Mouse (Mus musculus): ENCODE results near the gene Thg1l. TPM values are rescaled to one million over a fixed set of nuclear protein-coding genes. Genes with fewer than 3 reads are reported as not detected.

Thg1l gene
- total RNA-seq, 1 experiment from 2014 or later, result 6.2 TPM

DNA sequence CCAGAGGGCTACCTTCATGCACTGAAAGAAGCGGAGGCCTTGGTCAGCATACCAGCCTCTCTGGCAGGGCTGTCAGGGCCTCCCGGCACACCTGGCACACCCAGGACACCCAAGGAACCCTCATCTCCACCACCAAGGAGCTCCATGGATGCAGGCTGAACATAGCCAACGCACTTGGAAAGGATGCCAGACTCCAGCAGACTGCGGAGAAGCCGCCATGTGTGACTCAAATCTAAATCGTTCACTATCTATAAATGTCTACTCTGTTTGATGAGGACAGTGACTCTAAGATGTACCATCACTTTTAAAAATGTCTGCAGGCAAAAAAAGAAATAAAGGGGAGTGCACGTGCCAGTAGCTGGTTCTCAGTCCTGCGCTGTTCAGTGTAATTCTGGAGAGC lies 17.8 kb downstream of the Thg1l start:
- no peak for ATAC-seq (replicated peaks; ENCODE audit: insufficient number of reproducible peaks, low FRiP score, low TSS enrichment, poor library complexity, severe bottlenecking)

DNA sequence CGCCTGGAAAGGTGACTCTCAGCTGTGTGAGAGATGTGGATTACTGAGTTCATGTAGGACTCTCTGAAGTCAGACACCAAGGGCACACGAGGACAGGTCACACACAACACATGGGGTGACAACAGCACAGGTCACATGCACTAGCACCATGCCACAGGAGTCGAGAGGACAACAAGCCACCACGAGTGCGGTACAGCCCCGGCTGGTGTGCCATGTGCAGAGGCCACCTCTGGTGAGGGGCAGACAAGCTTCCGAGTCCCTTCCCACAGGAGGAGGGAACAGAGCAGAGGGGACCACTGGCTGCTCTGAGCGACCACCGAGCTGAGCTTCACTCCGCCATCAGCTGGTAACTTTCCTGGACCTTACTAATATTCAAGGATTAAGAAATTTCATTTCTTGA lies 22.5 kb downstream of the Thg1l start:
- no peak for ATAC-seq (replicated peaks; ENCODE audit: insufficient number of reproducible peaks, low FRiP score, low TSS enrichment, poor library complexity, severe bottlenecking)

- ATAC-seq (replicated peaks; ENCODE audit: insufficient number of reproducible peaks, low FRiP score, low TSS enrichment, poor library complexity, severe bottlenecking), result no peak
Observed at GRCm38 (mm10) chr11:45929541-45929940, 25.8 kb downstream of the Thg1l start.

GRCm38 (mm10) chr11:45927456-45927855 lies 27.8 kb downstream of the Thg1l start:
- no peak for ATAC-seq (replicated peaks; ENCODE audit: insufficient number of reproducible peaks, low FRiP score, low TSS enrichment, poor library complexity, severe bottlenecking)

DNA sequence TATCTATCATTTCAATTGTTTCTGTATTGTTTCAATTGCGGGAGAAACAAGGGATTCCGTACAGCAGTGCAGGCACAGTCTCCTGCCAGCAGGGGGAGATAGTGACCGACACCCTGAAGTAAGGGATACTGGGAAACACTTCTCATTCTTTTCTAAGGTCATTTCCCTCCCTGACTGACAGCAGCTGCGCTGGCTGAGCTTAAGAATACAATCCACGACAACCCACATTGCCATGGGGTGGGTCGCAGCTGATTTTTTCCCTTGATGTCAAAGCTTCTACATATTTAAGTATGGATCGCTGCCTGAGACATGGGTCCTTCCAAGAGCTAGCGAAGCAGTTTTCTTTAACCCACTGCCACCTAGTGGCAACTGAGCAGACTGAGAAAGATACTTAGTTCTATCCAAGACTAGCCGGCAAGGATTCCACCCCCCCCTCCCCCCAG lies 28.6 kb downstream of the Thg1l start:
- ATAC-seq (replicated peaks; ENCODE audit: insufficient number of reproducible peaks, low FRiP score, low TSS enrichment, poor library complexity, severe bottlenecking), result peak; percentile 81

DNA sequence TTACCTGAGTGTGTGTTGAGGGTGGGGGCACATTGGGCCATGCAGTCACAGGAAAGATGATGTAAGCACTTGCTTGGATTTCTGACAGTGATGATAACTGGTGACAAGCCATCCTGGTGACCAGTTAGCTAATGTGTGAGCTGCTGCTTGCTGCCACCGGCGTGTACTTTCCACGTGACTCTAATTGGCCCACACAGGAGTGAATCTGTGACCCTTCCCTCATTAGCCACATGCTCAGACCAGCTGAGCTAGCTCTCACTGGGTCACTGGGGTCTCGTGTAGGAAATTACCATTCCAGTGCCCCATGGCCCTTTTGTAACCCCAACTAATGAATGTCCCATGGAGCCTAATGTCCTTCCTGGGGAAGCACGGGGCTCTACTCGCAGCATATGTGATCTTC lies 29.9 kb downstream of the Thg1l start:
- ATAC-seq (replicated peaks; ENCODE audit: insufficient number of reproducible peaks, low FRiP score, low TSS enrichment, poor library complexity, severe bottlenecking), result no peak

DNA sequence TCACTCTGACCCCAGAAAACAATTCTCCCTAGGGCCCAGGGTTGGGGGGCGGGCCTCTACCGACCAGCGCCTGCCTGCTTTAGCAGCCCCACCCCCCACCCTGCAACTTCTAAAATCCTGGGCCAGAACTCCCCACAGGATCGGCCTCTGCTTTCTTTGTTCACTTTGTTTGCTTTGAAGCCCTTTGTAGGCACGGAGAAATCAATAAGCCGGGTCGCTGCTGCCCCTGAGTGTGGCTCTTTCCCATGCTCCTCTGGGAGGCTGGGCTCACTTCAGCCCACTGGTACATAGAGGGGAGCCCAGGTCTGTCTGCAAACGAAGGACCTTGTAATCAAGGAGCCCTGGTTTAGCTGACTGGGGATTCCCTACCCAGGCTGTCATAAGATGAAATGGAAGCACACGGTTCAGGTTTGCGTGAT lies 33.8 kb downstream of the Thg1l start:
- no peak for ATAC-seq (replicated peaks; ENCODE audit: insufficient number of reproducible peaks, low FRiP score, low TSS enrichment, poor library complexity, severe bottlenecking)

DNA sequence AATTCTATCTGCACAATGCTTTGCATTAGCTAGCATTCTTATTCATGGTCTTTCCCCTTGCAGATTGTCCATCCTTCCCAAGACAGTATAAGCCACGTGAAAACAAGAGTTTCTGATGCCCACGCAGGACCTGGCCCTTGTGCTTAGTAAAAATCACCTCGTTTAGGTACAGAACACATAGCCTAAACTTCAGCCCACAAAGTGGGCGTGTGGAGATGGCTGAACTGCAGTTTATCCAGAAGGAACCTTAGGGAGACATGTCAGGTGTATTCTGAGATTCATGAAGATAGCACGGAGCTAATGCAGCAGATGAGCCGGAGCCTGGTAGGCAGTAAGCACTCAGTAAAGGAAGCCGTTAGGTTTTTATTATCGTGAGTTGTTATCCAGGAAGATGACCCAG lies 34.3 kb downstream of the Thg1l start:
- no peak for ATAC-seq (replicated peaks; ENCODE audit: insufficient number of reproducible peaks, low FRiP score, low TSS enrichment, poor library complexity, severe bottlenecking)

DNA sequence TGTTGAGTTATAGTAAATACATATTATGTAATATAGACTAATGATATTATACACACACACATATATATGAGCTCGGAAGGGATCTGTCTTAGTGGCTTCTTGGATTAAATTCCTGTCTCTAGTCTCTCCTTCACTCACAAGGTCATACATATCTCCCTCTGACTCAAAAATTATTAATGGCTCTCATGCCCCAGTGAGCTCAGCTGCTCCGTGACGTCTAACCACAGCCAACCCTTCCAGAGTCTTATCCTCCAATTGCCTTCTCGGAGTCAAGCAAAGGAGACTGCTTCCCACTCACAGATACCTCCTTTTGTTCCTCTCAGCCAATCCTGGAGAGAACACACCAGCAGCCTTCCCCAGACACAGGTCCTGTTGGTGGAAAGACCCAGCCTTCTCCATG lies 36.5 kb downstream of the Thg1l start:
- no peak for ATAC-seq (replicated peaks; ENCODE audit: insufficient number of reproducible peaks, low FRiP score, low TSS enrichment, poor library complexity, severe bottlenecking)

DNA sequence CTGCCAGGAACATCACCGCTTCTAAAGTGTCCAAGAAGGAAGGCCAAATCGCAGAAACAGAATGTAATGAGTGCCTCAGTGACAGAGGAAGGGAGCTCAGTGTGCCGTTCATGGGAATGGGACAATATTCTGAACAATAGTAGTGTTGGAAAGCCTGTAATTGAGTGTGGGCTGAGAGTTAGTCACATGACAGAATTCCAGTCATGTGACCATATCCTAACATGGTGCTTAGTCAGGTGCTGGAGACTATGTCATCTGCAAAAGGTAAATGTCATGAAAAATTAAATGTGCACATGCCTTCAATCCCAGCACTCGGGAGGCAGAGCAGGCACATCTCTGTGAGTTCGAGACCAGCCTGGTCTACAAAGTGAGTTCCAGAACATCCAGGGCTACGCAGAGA lies 37.3 kb downstream of the Thg1l start:
- no peak for ATAC-seq (replicated peaks; ENCODE audit: insufficient number of reproducible peaks, low FRiP score, low TSS enrichment, poor library complexity, severe bottlenecking)

DNA sequence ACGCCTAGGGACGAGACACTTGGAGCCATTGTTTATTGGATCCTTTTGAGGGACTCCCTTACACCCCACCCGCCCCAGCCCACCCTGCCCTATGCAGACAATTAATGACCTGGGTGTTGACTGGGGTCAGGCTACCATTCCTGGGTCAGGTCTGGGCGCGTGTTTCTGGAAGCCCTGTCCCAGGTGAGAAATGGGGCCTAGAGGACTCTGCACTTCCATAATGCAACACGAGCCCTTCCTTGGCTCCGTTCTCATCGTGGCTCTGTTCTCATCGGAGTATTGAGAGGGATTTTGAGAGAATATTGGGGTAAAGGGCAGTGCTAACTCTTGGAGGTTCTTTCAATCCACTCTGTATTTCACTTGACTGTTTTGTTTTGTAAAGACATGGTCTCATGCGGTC lies 39.1 kb downstream of the Thg1l start:
- no peak for ATAC-seq (replicated peaks; ENCODE audit: insufficient number of reproducible peaks, low FRiP score, low TSS enrichment, poor library complexity, severe bottlenecking)

DNA sequence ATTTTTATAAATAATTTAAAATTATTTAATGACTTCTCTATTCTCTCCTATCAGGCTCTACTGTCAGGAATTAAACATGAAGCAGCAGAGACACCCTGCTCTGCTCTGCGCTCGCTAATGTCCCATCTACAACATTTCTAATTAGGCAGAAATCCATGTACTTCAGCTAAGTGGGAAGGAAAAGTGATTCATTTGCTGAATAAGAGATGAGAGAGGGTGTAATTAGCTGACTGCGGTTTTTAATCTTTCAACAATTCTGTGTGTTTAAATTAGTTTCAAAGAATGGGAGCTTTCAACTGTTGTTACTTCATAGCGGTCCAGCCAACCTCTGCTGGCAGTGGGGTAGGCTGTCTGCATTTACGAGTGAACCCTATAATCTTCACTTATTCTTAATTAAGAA lies 44.6 kb downstream of the Thg1l start:
- ATAC-seq (replicated peaks; ENCODE audit: insufficient number of reproducible peaks, low FRiP score, low TSS enrichment, poor library complexity, severe bottlenecking), result no peak

GRCm38 (mm10) chr11:45908894-45909293 lies 46.4 kb downstream of the Thg1l start:
- no peak for ATAC-seq (replicated peaks; ENCODE audit: insufficient number of reproducible peaks, low FRiP score, low TSS enrichment, poor library complexity, severe bottlenecking)

DNA sequence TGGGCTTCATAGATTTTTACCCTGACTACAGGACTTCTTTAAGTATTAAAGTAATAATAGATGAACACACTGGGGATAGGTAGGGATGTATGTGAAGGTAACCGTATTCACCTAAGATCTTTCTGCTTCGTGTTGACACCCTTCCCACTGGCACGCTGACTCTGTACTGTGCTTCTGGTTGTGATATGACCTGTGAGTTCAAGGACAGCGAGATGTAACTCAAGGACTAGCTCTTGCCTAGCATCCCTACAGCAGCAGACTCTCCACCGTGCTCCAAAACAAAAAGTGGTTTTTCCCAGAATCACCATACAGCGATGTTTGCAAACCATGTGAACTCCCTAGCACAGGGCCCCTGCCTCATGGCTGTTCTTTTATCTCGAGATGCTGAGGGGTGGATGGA lies 47.2 kb downstream of the Thg1l start:
- ATAC-seq (replicated peaks; ENCODE audit: insufficient number of reproducible peaks, low FRiP score, low TSS enrichment, poor library complexity, severe bottlenecking), result no peak

- no peak for ATAC-seq (replicated peaks; ENCODE audit: insufficient number of reproducible peaks, low FRiP score, low TSS enrichment, poor library complexity, severe bottlenecking)
Observed at GRCm38 (mm10) chr11:45907301-45907700, 48.0 kb downstream of the Thg1l start.

DNA sequence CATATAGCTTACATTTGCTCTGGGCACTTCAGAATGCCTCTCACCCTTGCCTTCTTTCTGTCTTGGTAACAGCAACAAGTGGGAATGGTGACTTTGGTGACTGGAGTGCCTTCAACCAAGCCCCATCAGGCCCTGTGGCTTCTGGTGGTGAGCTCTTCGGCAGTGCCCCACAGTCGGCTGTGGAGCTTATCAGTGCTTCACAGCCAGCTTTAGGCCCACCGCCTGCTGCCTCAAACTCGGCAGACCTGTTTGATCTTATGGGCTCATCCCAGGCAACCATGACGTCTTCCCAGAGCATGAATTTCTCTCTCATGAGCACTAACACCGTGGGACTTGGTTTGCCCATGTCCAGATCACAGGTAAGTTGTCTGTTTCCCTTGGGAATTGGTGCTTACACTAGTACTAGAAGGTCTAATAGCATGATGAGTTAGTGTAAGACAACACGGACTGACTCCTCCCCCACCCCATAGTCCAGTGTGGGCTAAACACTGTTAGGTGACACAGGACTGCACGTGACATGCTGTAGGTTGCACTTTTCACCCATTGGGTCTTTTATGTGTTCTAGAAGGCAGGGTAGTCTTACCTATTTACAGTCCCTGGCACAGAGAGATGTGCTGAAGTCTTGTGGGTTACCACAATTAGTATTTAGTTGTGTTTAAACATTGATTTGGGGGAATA lies 49.0 kb downstream of the Thg1l start:
- no peak for ATAC-seq (replicated peaks; ENCODE audit: insufficient number of reproducible peaks, low FRiP score, low TSS enrichment, poor library complexity, severe bottlenecking)

DNA sequence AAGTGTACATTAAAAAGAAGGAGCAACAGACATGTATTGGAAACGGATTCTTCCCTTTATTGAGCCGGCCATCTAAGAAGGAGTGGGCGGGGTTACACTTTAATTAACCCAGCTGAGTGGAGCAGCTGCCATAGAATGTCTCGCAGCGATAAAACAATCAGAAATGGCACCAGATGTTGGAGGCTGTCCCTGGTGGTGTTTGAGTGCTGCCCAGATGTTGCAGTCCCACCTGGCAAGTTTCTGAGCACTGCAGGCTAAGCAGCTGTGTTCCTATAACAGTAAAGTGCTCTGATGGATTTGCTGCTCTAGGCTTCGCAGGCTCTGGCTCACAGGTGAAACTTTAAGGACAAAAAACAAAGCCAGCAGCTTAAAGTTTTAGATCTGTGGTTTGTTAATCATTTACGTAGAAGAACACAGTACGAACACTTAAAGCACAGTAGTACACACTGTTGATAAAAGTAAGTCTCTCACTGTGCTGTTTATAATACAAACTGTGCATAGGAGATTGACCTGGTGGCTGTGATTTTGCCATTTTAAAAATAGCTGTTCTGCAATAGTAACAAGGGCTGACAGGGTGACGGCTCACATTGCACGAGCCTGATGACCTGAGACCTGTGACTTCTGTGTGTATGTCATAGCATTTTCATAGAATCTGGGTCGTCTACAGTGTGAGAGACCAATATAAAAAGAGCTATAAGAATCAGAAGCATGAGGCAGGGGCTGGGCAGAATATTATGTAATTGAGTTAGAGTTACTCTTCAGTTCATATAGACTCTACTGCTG lies 54.9 kb downstream of the Thg1l start:
- ATAC-seq (replicated peaks; ENCODE audit: insufficient number of reproducible peaks, low FRiP score, low TSS enrichment, poor library complexity, severe bottlenecking), result no peak

DNA sequence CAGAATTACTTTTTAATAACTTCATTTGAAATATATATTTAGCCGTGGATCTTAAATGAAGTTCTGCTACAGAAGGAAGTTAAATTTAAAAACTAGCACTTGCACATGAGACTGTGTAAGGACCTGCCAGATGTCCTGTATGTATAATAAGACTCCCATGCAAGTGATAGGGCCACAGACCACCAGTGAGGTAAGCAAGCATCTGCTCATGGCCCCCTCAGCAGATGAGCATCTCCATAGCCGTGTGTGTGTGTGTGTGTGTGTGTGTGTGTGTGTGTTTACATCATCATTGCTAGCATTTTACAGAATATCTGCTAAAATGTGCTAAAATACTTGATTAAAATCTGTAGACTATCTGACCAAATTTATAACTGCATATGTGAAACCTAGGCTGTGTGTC lies 57.9 kb downstream of the Thg1l start:
- no peak for ATAC-seq (replicated peaks; ENCODE audit: insufficient number of reproducible peaks, low FRiP score, low TSS enrichment, poor library complexity, severe bottlenecking)

All from monocyte, adult 5-6 weeks (primary cell).